Mouse (Mus musculus) limb, embryonic 14.5 days (tissue): ENCODE measurements around the gene Slc35g1. TPM values are rescaled to one million over a fixed set of nuclear protein-coding genes. Genes with fewer than 3 reads are reported as not detected.

Experiments
- ATAC-seq: fragments of 200-750 bp; cut with Nextera tagmentation; 2 replicates; pipeline ENCODE4 v1.8.0; 2017; ENCODE audit warnings: low read depth, moderate number of reproducible peaks, moderate TSS enrichment; ENCODE audit not compliant: low FRiP score
- DNase-seq: peaks from one replicate; pipeline ENCODE4 v3.0.0-alpha.2; 2015; ENCODE audit warnings: low spot score
- H3K27ac ChIP-seq: fragments of 300-500 bp; sonication (generic); replicated peaks from 2 replicates; pipeline ENCODE4 v1.5.1; 2014; ENCODE audit warnings: low read depth, mild to moderate bottlenecking, low read length, moderate library complexity, mixed read lengths
- H3K27me3 ChIP-seq: fragments of 300-500 bp; sonication (generic); 2 replicates; pipeline ENCODE4 v1.6.1; 2014; ENCODE audit warnings: low read length, mixed read lengths; ENCODE audit not compliant: control insufficient read depth, insufficient read depth
- H3K36me3 ChIP-seq: fragments of 300-500 bp; sonication (generic); 2 replicates; pipeline ENCODE4 v1.6.1; 2014; ENCODE audit warnings: mild to moderate bottlenecking, low read length, moderate library complexity, mixed read lengths; ENCODE audit not compliant: control insufficient read depth, insufficient read depth
- H3K4me1 ChIP-seq: fragments of 300-500 bp; sonication (generic); 2 replicates; pipeline ENCODE4 v1.6.1; 2014; ENCODE audit warnings: antibody characterized with exemption, low read length, mixed read lengths; ENCODE audit not compliant: control insufficient read depth, insufficient read depth
- H3K4me2 ChIP-seq: fragments of 300-500 bp; sonication (generic); replicated peaks from 2 replicates; pipeline ENCODE4 v1.6.1; 2014; ENCODE audit warnings: low read depth, mild to moderate bottlenecking, low read length, moderate library complexity; ENCODE audit not compliant: severe bottlenecking
- H3K4me3 ChIP-seq: fragments of 300-500 bp; sonication (generic); replicated peaks from 2 replicates; pipeline ENCODE4 v1.5.1; 2014; ENCODE audit warnings: low read length
- H3K9ac ChIP-seq: fragments of 300-500 bp; sonication (generic); 2 replicates; pipeline ENCODE4 v1.6.1; 2014; ENCODE audit warnings: mild to moderate bottlenecking, low read depth, low read length, moderate library complexity; ENCODE audit not compliant: severe bottlenecking
- H3K9me3 ChIP-seq: fragments of 300-500 bp; sonication (generic); 2 replicates; pipeline ENCODE4 v1.6.1; 2016; ENCODE audit warnings: low read length; ENCODE audit not compliant: control insufficient read depth
- POLR2A ChIP-seq: fragments of 200-500 bp; IDR thresholded peaks from 2 replicates; pipeline ENCODE4 v1.8.0; 2012; ENCODE audit warnings: inconsistent platforms, mild to moderate bottlenecking, moderate library complexity, borderline replicate concordance; ENCODE audit not compliant: insufficient read depth, insufficient read length; ENCODE audit errors: extremely low read depth
- WGBS: fragments of 180-500 bp; shearing (Covaris S2); extraction: QIAGEN DNeasy Blood & Tissue Kit; methylation state at CpG from one replicate; pipeline ENCODE4 v1.1.7; 2014; 5-methylcytosine and 5-hydroxymethylcytosine counted together
- polyA plus RNA-seq, 2 experiments: library from polyadenylated mRNA; depleted of rRNA in 1 of 2; stranded (reverse) in 1 of 2; unstranded in 1 of 2; fragments of >200 nt; fragmentation: Nextera tagmentation in 1 of 2; extraction: Ambion mirVana in 1 of 2; gene quantifications; 2 replicates each; pipeline versions ENCODE4 v1.2.1 to v1.2.3; 2012 to 2014

Slc35g1 gene
- polyA plus RNA-seq, 2 experiments, result 3.1 to 3.8 TPM

GRCm38 (mm10) chr19:38352495-38353130 lies 43.2 kb upstream of the Slc35g1 start:
- Histone ChIP-seq H3K4me2 (no peak overlapping the region), H3K4me1 (0 out of 2 replicates have a peak, but pooled peaks cover 6% of the 10 kb centered on the region), H3K36me3 (no peaks in the 10 kb centered on the region), H3K27ac (no peak overlapping the region), H3K9ac (no peak overlapping the region), H3K27me3 (no peaks in the 10 kb centered on the region), H3K9me3 (no peaks in the 10 kb centered on the region), H3K4me3 (no peak overlapping the region)
- WGBS, result 44% methylated on average over 6 of the region's 6 CpGs
- ATAC-seq (no peak; the same call in 1 of the 2 replicates), DNase-seq (peak; percentile 82)
- TF ChIP-seq POLR2A, result no peak

DNA sequence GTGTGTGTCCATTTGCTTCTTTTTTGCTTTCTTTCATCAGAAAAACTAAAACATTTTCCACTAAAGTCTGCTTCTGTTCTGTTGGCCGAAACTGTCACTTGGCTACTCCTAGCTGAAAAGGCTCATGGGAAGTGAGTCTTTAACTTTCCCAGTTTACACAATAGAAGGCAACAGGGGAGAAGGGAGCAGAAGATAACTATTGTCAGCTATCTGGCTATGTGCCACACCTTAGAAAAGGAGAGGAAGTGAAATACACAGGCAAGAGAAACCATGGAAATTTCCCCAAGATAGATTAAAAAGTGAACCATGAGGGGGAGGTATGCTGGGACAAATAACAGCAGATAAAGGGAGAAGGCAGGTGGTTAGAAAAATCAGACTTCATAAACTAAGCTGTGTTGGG lies 41.5 kb upstream of the Slc35g1 start:
- Histone ChIP-seq H3K4me3 (no peak overlapping the region), H3K27ac (no peak overlapping the region), H3K9me3 (no peaks in the 10 kb centered on the region), H3K36me3 (no peaks in the 10 kb centered on the region), H3K27me3 (no peaks in the 10 kb centered on the region), H3K4me1 (peaks cover 15% of the 10 kb centered on the region), H3K9ac (no peak overlapping the region), H3K4me2 (no peak overlapping the region)
- no peak for ATAC-seq
- no peak for TF ChIP-seq POLR2A
- WGBS, result 80% methylated on average over 1 of the region's 1 CpGs
- no peak for DNase-seq

GRCm38 (mm10) chr19:38354819-38355360 lies 40.9 kb upstream of the Slc35g1 start:
- Histone ChIP-seq H3K36me3 (no peaks in the 10 kb centered on the region), H3K4me2 (no peak overlapping the region), H3K4me1 (peaks cover 15% of the 10 kb centered on the region), H3K4me3 (no peak overlapping the region), H3K9me3 (no peaks in the 10 kb centered on the region), H3K27ac (no peak overlapping the region), H3K27me3 (no peaks in the 10 kb centered on the region), H3K9ac (no peak overlapping the region)
- ATAC-seq, result no peak
- peak; percentile 44 for DNase-seq
- TF ChIP-seq POLR2A, result no peak
- WGBS, result 56% methylated on average over 10 of the region's 10 CpGs

DNA sequence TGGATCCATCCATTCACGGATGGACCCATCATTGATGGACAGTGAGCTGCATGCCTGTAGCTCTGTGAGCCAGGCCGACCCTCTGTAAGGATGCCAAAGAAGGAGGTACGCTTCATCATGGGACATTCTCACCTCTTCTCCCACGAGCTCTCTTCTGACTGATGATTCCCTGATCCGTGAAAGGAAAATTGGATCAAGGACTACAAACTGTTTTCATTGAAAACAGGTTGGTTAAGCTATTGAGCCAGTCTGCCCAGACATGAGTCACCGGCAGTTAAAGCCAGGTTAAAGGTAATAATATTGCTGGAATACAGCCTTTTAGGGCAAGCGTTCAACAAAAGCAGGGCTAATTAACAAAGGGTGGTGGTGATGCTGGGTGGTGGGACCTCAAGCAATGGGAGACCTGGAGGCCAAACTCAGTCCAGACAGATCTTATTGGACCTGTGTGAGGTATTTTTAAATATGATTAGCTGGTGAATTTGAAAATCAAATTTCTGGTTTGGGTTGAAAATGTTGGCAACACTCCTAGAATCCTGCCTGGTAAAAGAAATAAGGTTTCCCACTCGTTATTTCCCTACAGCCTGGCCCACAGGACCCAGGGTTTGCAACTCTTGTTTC lies 39.5 kb upstream of the Slc35g1 start:
- Histone ChIP-seq H3K9ac (no peak overlapping the region), H3K36me3 (no peaks in the 10 kb centered on the region), H3K4me2 (no peak overlapping the region), H3K4me1 (peaks cover 15% of the 10 kb centered on the region), H3K9me3 (no peaks in the 10 kb centered on the region), H3K4me3 (no peak overlapping the region), H3K27me3 (no peaks in the 10 kb centered on the region), H3K27ac (no peak overlapping the region; the same call in 1 of the 2 replicates)
- TF ChIP-seq POLR2A, result no peak
- peak; percentile 81 for DNase-seq
- WGBS, result 34% methylated on average over 8 of the region's 8 CpGs
- ATAC-seq, result peak; percentile 53; the same call in 1 of the 2 replicates

GRCm38 (mm10) chr19:38357956-38358623 lies 37.7 kb upstream of the Slc35g1 start:
- DNase-seq (peak; percentile 90), ATAC-seq (peak; percentile 81)
- WGBS, result 19% methylated on average over 9 of the region's 9 CpGs
- Histone ChIP-seq H3K4me1 (peaks cover 15% of the 10 kb centered on the region), H3K9ac (no peak overlapping the region), H3K4me3 (no peak overlapping the region), H3K9me3 (no peaks in the 10 kb centered on the region), H3K36me3 (no peaks in the 10 kb centered on the region), H3K27ac (no peak overlapping the region), H3K4me2 (no peak overlapping the region), H3K27me3 (no peaks in the 10 kb centered on the region)
- TF ChIP-seq POLR2A, result no peak
